Mouse (Mus musculus) embryonic fibroblast, embryonic 13.5 days (primary cell): ENCODE measurements around the gene Unkl.

Experiments used
- CTCF ChIP-seq: IDR thresholded peaks from 2 replicates; pipeline ENCODE4 v1.5.1; 2011; ENCODE audit warnings: mild to moderate bottlenecking, control low read depth, low read length, moderate library complexity, borderline replicate concordance; ENCODE audit not compliant: insufficient read depth
- POLR2A ChIP-seq: IDR thresholded peaks from 2 replicates; pipeline ENCODE4 v1.6.1; 2011; ENCODE audit warnings: low read depth, mild to moderate bottlenecking, control low read depth, low read length, moderate library complexity

- TF ChIP-seq CTCF (no peak), POLR2A (no peak)
Observed at GRCm38 (mm10) chr17:25243131-25243780, 55.1 kb downstream of the Unkl start.
